Comparison of ENCODE assay signal across 9 mouse cellular contexts in genomic region chr6:119329936-119330335, GRCm38 (mm10). TPM values are rescaled to one million over a fixed set of nuclear protein-coding genes. Genes with fewer than 3 reads are reported as not detected.
DNase-seq lines count a peak whose midpoint lies in the region; ATAC-seq and TF ChIP-seq lines count a peak whose summit lies in the region.
"Had no signal": no experiment of that assay in that cellular context is flagged by ENCODE, and none has a peak within 500 bp of the region (broad histone marks: within the 10 kb centered on the region; RNA-seq: fewer than 3 reads in every experiment).

No protein-coding gene starts in this region.

- H3K4me2 ChIP-seq in heart, embryonic 15.5 days: peak overlapping the region; percentile 68
- H3K4me2 ChIP-seq in limb, embryonic 11.5 days (ENCODE audit: low read depth, severe bottlenecking): no peak overlapping the region

- no peak for ATAC-seq in heart, embryonic 15.5 days (replicated peaks; ENCODE audit: insufficient number of reproducible peaks, insufficient read depth, low FRiP score, low read depth)
- ATAC-seq in limb, embryonic 11.5 days (ENCODE audit: insufficient number of reproducible peaks, low FRiP score, low TSS enrichment, low read depth): no peak
- no peak for ATAC-seq in erythroblast, adult 5-6 weeks (replicated peaks; ENCODE audit: low FRiP score, poor library complexity, severe bottlenecking)

- H3K36me3 ChIP-seq in heart, embryonic 15.5 days: no peaks in the 10 kb centered on the region
- H3K36me3 ChIP-seq in ES-Bruce4 (ENCODE audit: control insufficient read depth, insufficient read depth, low read length, poor library complexity, severe bottlenecking): no peaks in the 10 kb centered on the region
- H3K36me3 ChIP-seq in forebrain, embryonic 10.5 days (replicated peaks): no peaks in the 10 kb centered on the region
- H3K36me3 ChIP-seq in limb, embryonic 11.5 days (ENCODE audit: control insufficient read depth, insufficient read depth, low read length): no peaks in the 10 kb centered on the region

- DNase-seq in heart, adult 18-20 months: no peak
- no peak for DNase-seq in forebrain, embryonic 10.5 days (ENCODE audit: extremely low spot score, low spot score)
- DNase-seq in limb, embryonic 11.5 days (ENCODE audit: low spot score): no peak
- DNase-seq in embryo, embryonic 11 days: no peak
- DNase-seq in spleen, adult 12 weeks (ENCODE audit: low spot score): no peak

- H3K4me3 ChIP-seq in heart, embryonic 15.5 days: peak overlapping the region; percentile 44
- peak overlapping the region; percentile 34 for H3K4me3 ChIP-seq in ES-Bruce4 (ENCODE audit: low read depth, low read length)
- peak overlapping the region; percentile 54 for H3K4me3 ChIP-seq in forebrain, embryonic 10.5 days
- peak overlapping the region; percentile 20; the same call in 1 of the 2 replicates for H3K4me3 ChIP-seq in limb, embryonic 11.5 days (ENCODE audit: low read depth, low read length)

- no peak overlapping the region for H3K9ac ChIP-seq in heart, embryonic 15.5 days
- H3K9ac ChIP-seq in ES-Bruce4 (ENCODE audit: low read depth, poor library complexity, severe bottlenecking): no peak overlapping the region
- H3K9ac ChIP-seq in limb, embryonic 11.5 days (ENCODE audit: low read length): no peak overlapping the region

- no peak for TF ChIP-seq CTCF in ES-Bruce4 (IDR thresholded peaks at IDR 0.05; ENCODE audit: low read depth, low read length)

- no peak for TF ChIP-seq POLR2A in ES-Bruce4 (IDR thresholded peaks at IDR 0.05; ENCODE audit: insufficient read depth, low read length)

- peaks cover 30% of the 10 kb centered on the region for H3K4me1 ChIP-seq in heart, embryonic 15.5 days (replicated peaks)
- peaks cover 18% of the 10 kb centered on the region for H3K4me1 ChIP-seq in ES-Bruce4 (ENCODE audit: control insufficient read depth, insufficient read depth, low read length)
- H3K4me1 ChIP-seq in forebrain, embryonic 10.5 days: peaks cover 54% of the 10 kb centered on the region
- H3K4me1 ChIP-seq in limb, embryonic 11.5 days (ENCODE audit: control insufficient read depth, insufficient read depth, low read length): peaks cover 8% of the 10 kb centered on the region; the same call in 1 of the 2 replicates

- H3K27ac ChIP-seq in heart, embryonic 15.5 days: no peak overlapping the region
- H3K27ac ChIP-seq in ES-Bruce4 (ENCODE audit: insufficient read depth, low read length): no peak overlapping the region
- no peak overlapping the region for H3K27ac ChIP-seq in forebrain, embryonic 10.5 days
- H3K27ac ChIP-seq in limb, embryonic 11.5 days (replicated peaks; ENCODE audit: low read depth, low read length): no peak overlapping the region

- no peak for TF ChIP-seq EP300 in ES-Bruce4 (IDR thresholded peaks at IDR 0.05; ENCODE audit: insufficient read depth, low read depth, low read length)

- H3K9me3 ChIP-seq in heart, embryonic 15.5 days (replicated peaks): no peaks in the 10 kb centered on the region
- H3K9me3 ChIP-seq in ES-Bruce4 (replicated peaks; ENCODE audit: control insufficient read depth, insufficient read depth, low read length, poor library complexity, severe bottlenecking): no peaks in the 10 kb centered on the region
- H3K9me3 ChIP-seq in forebrain, embryonic 10.5 days: no peaks in the 10 kb centered on the region
- H3K9me3 ChIP-seq in limb, embryonic 11.5 days (ENCODE audit: control insufficient read depth, low read length): no peaks in the 10 kb centered on the region

- WGBS in heart, embryonic 15.5 days: 20% methylated on average over 6 of the region's 6 CpGs
- 10% methylated on average over 6 of the region's 6 CpGs for WGBS in forebrain, embryonic 10.5 days
- WGBS in limb, embryonic 11.5 days: 9% methylated on average over 6 of the region's 6 CpGs

- peaks cover 82% of the 10 kb centered on the region for H3K27me3 ChIP-seq in heart, embryonic 15.5 days
- H3K27me3 ChIP-seq in ES-Bruce4 (ENCODE audit: control insufficient read depth, insufficient read depth, low read length, poor library complexity, severe bottlenecking): no peaks in the 10 kb centered on the region
- H3K27me3 ChIP-seq in forebrain, embryonic 10.5 days (ENCODE audit: poor library complexity, severe bottlenecking): peaks cover 96% of the 10 kb centered on the region
- peaks cover 37% of the 10 kb centered on the region for H3K27me3 ChIP-seq in limb, embryonic 11.5 days (ENCODE audit: control insufficient read depth, insufficient read depth, low read length)

RNA-seq across cellular contexts. Expression of gene Lrtm2, which starts 0.6 kb away (rescaled TPM):
- 0.10 and 0.25 TPM in 2 replicates for polyA plus RNA-seq in heart, embryonic 15.5 days (2015; fragmentation: Nextera tagmentation; extraction: Ambion mirVana)
- total RNA-seq in heart, adult 18-20 months (2021): under 1 TPM; 0.08 to 0.10 TPM
- 0.49 TPM in 1 of 2 replicates, not detected in the other for polyA plus RNA-seq in ES-Bruce4 (2011; ENCODE audit: insufficient read depth, insufficient read length, low read depth, missing spikeins)
- polyA plus RNA-seq in forebrain, embryonic 10.5 days (2016; fragmentation: Nextera tagmentation; extraction: Ambion mirVana): 0.16 and 0.19 TPM in 2 replicates
- not detected in 2 replicates for polyA plus RNA-seq in limb, embryonic 11.5 days (2014; fragmentation: Nextera tagmentation; extraction: Ambion mirVana)
- total RNA-seq in erythroblast, adult 5-6 weeks (2015; ENCODE audit: low replicate concordance): not detected in 2 replicates
- total RNA-seq in erythroblast, adult 5-6 weeks (2017; ENCODE audit: low replicate concordance): not detected in 2 replicates
- total RNA-seq: MEL had no signal
